In genomic region chr1:78318089-78318760, GRCm38 (mm10) we compare ENCODE assay signal across 24 mouse cellular contexts. TPM values are rescaled to one million over a fixed set of nuclear protein-coding genes. Genes with fewer than 3 reads are reported as not detected.
DNase-seq lines count a peak whose midpoint lies in the region; ATAC-seq and TF ChIP-seq lines count a peak whose summit lies in the region.
"Had no signal": no experiment of that assay in that cellular context is flagged by ENCODE, and none has a peak within 500 bp of the region (broad histone marks: within the 10 kb centered on the region; RNA-seq: fewer than 3 reads in every experiment).

No protein-coding gene starts in this region.

- no peak overlapping the region for H3K4me2 ChIP-seq in kidney, embryonic 14.5 days (replicated peaks; ENCODE audit: low read depth, low read length)
- H3K4me2 ChIP-seq: intestine, embryonic 15.5 days; limb, embryonic 12.5 days; liver, embryonic 15.5 days; lung, embryonic 14.5 days had no signal

- H3K27ac ChIP-seq in kidney, embryonic 14.5 days (ENCODE audit: low read depth, low read length), result no peak overlapping the region
- H3K27ac ChIP-seq in cerebellum, adult 2 months (ENCODE audit: insufficient read depth, low read length), result peak overlapping the region; percentile 61; the same call in 1 of the 2 replicates
- H3K27ac ChIP-seq: gastrocnemius, adult 2 months; hindbrain, postnatal 0 days; intestine, embryonic 15.5 days; limb, embryonic 12.5 days; liver, embryonic 15.5 days had no signal

- DNase-seq in adrenal gland, adult (ENCODE audit: inconsistent age in 2 of 2, low spot score in 1 of 2), result peak; percentile 80 to 92
- no peak for DNase-seq in adrenal gland, postnatal 4 days (ENCODE audit: low spot score in 2 of 2)
- no peak for DNase-seq in kidney, adult 18-20 months
- peak; percentile 49 to 68 for DNase-seq in cerebellum, adult 2 months
- peak; percentile 40 to 42 for DNase-seq in cerebellum, postnatal 25 days
- DNase-seq in right cerebral cortex, adult 2 months (ENCODE audit: low spot score in 2 of 2), result no peak
- DNase-seq in Muller cell, postnatal 12 days (ENCODE audit: inconsistent ontology term), result no peak
- DNase-seq: gastrocnemius, adult 2 months; gastrocnemius, postnatal 36 days; kidney, adult 8-10 months; kidney, postnatal 10 days; lung, embryonic 14.5 days; lung, postnatal 14 days; midbrain, embryonic 14.5 days; right cerebral cortex, postnatal 14 days had no signal

- H3K4me3 ChIP-seq in kidney, embryonic 14.5 days (ENCODE audit: low read length), result no peak overlapping the region
- peak overlapping the region; percentile 11 for H3K4me3 ChIP-seq in cerebellum, adult 2 months (replicated peaks; ENCODE audit: insufficient read depth, low read depth, low read length)
- H3K4me3 ChIP-seq: erythroblast, embryonic 14.5 days; gastrocnemius, adult 2 months; intestine, embryonic 15.5 days; limb, embryonic 12.5 days; liver, embryonic 15.5 days had no signal

- H3K36me3 ChIP-seq in kidney, embryonic 14.5 days (ENCODE audit: control insufficient read depth, insufficient read depth, low read length), result no peaks in the 10 kb centered on the region
- H3K36me3 ChIP-seq: intestine, embryonic 15.5 days; limb, embryonic 12.5 days; liver, embryonic 15.5 days had no signal

- peak; percentile 56 for ATAC-seq in kidney, embryonic 14.5 days (ENCODE audit: low FRiP score, low TSS enrichment)
- ATAC-seq: forebrain, embryonic 16.5 days; hindbrain, postnatal 0 days; intestine, embryonic 15.5 days had no signal

- TF ChIP-seq CTCF in cerebellum, adult 2 months (IDR thresholded peaks at IDR 0.05; ENCODE audit: borderline replicate concordance, insufficient read depth, low read depth, low read length), result no peak

- H3K27me3 ChIP-seq in kidney, embryonic 14.5 days (ENCODE audit: control insufficient read depth, insufficient read depth, low read length), result no peaks in the 10 kb centered on the region
- no peaks in the 10 kb centered on the region for H3K27me3 ChIP-seq in cerebellum, adult 2 months (ENCODE audit: control insufficient read depth, insufficient read depth, low read length)
- H3K27me3 ChIP-seq: CH12.LX; intestine, embryonic 15.5 days; limb, embryonic 12.5 days; liver, embryonic 15.5 days had no signal

- H3K4me1 ChIP-seq in kidney, embryonic 14.5 days (ENCODE audit: control insufficient read depth, insufficient read depth, low read length), result 0 out of 2 replicates have a peak, but pooled peaks cover 4% of the 10 kb centered on the region
- peaks cover 15% of the 10 kb centered on the region for H3K4me1 ChIP-seq in cerebellum, adult 2 months (ENCODE audit: control insufficient read depth, insufficient read depth, low read length)
- H3K4me1 ChIP-seq: intestine, embryonic 15.5 days; limb, embryonic 12.5 days; liver, embryonic 15.5 days had no signal

- H3K9me3 ChIP-seq in kidney, embryonic 14.5 days (ENCODE audit: control insufficient read depth, low read length), result no peaks in the 10 kb centered on the region
- H3K9me3 ChIP-seq: intestine, embryonic 15.5 days; limb, embryonic 12.5 days; liver, embryonic 15.5 days had no signal

- H3K9ac ChIP-seq in kidney, embryonic 14.5 days (ENCODE audit: low read depth, low read length), result no peak overlapping the region
- H3K9ac ChIP-seq: intestine, embryonic 15.5 days; limb, embryonic 12.5 days; liver, embryonic 15.5 days; lung, embryonic 14.5 days had no signal

- WGBS in kidney, embryonic 14.5 days, result 68% methylated on average over 13 of the region's 13 CpGs
- WGBS in cerebellum, adult 2 months, result 27% methylated on average over 13 of the region's 13 CpGs

- TF ChIP-seq POLR2A in cerebellum, adult 2 months (IDR thresholded peaks at IDR 0.05; ENCODE audit: borderline replicate concordance, insufficient read depth, low read length), result no peak

RNA-seq across cellular contexts. Expression of gene Sgpp2, which starts 8.1 kb away (rescaled TPM):
- 1 to 10 TPM; 1.1 to 5.8 TPM for total RNA-seq in adrenal gland, postnatal 4 days (2021)
- polyA plus RNA-seq in kidney, embryonic 14.5 days (2014; fragmentation: Nextera tagmentation; extraction: Ambion mirVana), result 16.4 and 28.1 TPM in 2 replicates
- 87.1 and 88.3 TPM in 2 replicates for polyA plus RNA-seq in cerebellum, adult 2 months (2012; rRNA removed)
- total RNA-seq: gastrocnemius, adult 2 months; gastrocnemius, postnatal 36 days; heart, postnatal 25 days had no signal
- polyA plus RNA-seq: erythroblast, embryonic 14.5 days had no signal

Comparison
In these comparisons a context has a peak if more than half of its experiments do, and no peak if none do; other contexts are left out.
1. DNase-seq: peak in adrenal gland, adult (2 of 2), cerebellum, adult 2 months (2 of 2) and cerebellum, postnatal 25 days (2 of 2); none in adrenal gland, postnatal 4 days (0 of 2), kidney, adult 18-20 months (single experiment), right cerebral cortex, adult 2 months (0 of 2) and Muller cell, postnatal 12 days (single experiment).